Mouse (Mus musculus): ENCODE data around the gene Galnt18.

Galnt18 gene

DNA sequence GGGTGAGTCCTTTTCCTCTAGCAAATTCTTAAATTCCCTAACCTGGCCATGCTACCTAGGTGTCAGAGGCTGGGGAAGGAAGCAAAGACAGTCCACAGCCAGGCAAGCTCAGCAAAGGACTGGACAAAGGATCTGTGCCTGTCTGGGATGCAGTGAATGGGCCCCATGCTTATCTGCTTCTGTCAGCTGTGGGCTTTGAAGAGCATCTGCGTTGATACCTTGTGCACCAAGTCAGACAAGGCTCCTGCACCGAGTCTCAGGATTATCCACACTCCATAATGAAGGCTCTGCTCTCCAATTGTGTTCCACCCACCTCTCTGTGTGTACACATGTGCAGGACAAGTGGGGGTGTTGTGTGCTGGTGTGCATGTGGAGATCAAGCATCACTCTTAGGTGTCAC is 153.5 kb downstream of the Galnt18 start:
- DNase-seq = no peak

DNA sequence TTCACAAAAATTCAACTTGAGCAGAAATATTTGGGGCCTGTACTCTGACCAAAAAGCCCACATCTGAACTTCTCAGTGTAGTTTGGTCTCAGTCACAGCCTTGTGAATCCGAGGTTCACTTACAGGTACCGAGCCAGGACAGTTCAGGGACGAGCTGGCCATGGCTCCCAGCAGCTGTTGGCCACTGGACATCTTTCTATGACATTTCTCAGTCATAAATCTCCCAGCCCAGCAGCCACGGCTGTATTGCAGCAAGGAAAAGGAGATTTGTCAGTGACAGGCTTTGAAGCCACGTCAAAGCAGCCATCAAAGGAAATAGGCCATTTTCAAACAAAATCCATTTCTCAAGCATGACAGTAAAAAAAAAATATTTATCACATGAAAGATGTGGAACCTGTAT is 154.0 kb downstream of the Galnt18 start:
- no peak for DNase-seq

GRCm38 (mm10) chr7:111616231-111616937 is 163.4 kb downstream of the Galnt18 start:
- no peak for DNase-seq

DNA sequence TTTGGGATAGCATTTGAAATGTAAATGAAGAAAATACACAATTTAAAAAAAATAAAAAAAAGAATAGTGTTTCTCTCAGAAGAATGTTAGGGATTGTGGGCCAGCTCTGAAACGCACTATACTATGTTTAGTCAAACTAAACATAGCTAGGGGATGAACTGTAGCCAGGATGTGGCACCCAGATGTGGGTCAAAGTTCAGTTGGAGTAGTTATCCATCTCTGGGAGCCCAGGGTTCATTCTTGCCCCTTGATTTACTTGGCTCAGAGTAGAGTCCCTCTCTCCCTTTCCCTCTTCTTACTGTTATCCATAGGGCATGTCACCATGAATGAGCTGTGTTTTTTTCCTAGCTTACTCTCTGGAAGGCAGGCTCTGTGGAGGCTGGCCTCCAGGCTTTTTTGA is 165.3 kb downstream of the Galnt18 start:
- no peak for DNase-seq

GRCm38 (mm10) chr7:111607476-111607875 is 172.3 kb downstream of the Galnt18 start:
- no peak for DNase-seq

GRCm38 (mm10) chr7:111606091-111606490 is 173.7 kb downstream of the Galnt18 start:
- no peak for DNase-seq

- no peak for DNase-seq
Measured at GRCm38 (mm10) chr7:111605663-111606062, 174.1 kb downstream of the Galnt18 start.

- no peak for DNase-seq
Measured at GRCm38 (mm10) chr7:111604578-111605208, 175.1 kb downstream of the Galnt18 start.

GRCm38 (mm10) chr7:111603186-111603585 is 176.6 kb downstream of the Galnt18 start:
- DNase-seq = no peak

DNA sequence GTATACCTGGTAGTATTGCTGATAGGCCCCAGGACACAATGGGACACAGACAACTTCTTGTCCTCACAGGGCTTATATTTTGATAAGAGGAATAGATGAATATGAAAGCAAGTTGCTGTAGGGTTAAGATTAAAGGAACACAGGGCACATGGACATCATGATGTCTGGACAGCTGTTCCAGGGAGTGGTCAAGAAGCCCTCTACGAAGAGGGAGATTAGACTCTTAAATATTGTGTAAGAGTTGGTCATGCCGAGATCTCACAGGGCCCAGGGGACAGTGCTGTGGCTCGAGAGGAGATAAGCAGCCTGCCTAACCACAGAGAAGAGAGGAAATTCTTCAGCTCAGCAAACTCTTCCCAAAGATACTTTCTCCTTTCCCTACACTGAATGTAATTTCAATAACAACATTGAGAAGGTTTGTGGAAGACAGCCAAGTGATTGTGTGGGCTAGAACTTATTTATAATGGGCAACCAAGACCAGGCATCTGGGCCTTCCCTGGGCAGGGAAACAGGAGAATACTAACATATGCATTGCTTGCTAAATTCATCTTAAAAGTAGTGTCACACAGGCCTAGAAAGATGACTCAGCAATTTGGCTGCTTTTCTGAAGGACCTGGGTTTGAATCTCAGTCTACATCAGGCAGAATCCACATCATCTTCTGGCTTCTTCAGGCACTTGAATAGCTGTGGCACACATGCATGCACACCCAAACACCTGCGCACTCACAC is 178.3 kb downstream of the Galnt18 start:
- DNase-seq = no peak

DNA sequence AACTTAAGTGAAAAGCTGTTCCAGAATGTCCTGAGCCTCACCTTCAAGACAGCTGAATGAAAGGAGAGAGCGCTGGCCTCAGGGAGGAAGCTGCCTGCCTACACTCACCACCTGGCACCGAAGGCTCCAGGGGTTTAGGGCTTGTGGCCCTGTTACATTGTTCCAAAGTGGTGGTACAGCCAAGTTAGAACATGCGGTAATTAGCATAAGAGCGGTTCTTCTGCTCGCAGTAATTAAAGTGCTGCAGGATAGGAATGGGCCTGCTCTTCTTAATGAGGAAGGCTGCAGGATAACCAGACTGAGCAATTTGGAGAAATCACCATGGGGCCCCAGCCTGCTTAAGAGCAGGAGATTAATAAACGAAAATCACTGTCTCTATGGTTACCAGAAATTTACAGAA is 179.0 kb downstream of the Galnt18 start:
- DNase-seq = peak; percentile 40

DNA sequence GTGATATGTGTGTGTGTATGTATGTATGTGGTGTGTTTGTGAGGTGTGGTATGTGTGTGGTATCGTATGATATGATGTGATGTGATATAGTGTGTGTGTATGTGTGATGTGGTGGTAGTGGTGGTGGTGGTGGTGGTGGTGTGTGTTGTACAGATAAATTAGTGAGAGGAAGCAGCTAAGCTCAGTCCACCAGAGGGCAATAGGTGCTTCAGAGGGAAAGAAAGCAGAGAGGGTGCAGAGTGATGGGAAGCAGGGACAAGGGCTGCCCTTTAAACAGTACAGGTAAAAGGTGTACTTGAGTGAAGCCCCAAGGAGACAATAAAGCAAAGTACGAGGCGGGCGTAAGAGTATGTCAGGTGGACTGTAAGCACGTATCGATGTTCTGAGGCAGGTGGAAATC is 186.1 kb downstream of the Galnt18 start:
- no peak for DNase-seq

- peak; percentile 34 for DNase-seq
Measured at GRCm38 (mm10) chr7:111589506-111590125, 190.2 kb downstream of the Galnt18 start.

- peak; percentile 96 for DNase-seq
Measured at GRCm38 (mm10) chr7:111588291-111588781, 191.4 kb downstream of the Galnt18 start.

- DNase-seq = no peak
Measured at GRCm38 (mm10) chr7:111580547-111580946, 199.2 kb downstream of the Galnt18 start.

- no peak for DNase-seq
Measured at GRCm38 (mm10) chr7:111575096-111575495, 204.7 kb downstream of the Galnt18 start.

GRCm38 (mm10) chr7:111572336-111572735 is 207.4 kb downstream of the Galnt18 start:
- DNase-seq = no peak

- DNase-seq = no peak
Measured at GRCm38 (mm10) chr7:111566838-111567237, 212.9 kb downstream of the Galnt18 start.

DNA sequence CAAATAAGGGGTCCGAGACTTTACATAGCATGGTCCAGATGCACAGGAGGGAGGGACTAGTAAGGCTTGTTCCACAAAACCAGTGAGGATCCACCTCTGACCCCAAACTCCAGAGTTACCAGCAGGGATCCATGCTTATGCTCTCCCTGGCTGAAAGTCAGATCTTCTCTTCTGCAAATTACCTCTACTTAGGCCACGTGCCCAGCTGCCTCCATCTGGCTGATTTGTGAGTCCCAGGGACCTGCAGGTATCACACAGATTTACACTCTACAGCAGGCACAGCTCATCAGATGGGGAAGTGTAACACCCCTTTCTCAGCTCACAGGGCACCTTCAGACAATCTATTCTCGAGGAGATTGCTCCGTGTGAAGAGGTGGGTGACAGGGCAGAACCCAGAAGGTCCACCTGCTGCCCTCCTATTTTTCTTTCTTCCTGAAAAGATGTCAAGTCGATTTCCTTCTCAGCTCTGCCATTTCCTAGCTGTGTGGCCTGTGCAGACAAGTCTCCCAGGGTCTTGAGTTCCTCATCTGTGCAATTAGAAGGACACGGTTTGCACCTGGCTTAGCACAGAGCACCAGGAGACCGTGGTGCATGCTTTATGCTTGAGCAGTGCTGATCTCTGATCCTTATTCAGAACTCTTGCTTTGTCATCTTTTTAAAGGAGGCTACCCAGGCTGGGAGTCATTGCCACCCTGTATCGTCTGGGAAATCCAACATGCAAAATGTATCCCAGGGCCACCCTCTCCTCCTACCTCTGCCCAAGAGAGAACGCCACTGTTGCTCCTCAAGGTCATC is 216.3 kb downstream of the Galnt18 start:
- no peak for DNase-seq

GRCm38 (mm10) chr7:111560097-111560496 is 219.7 kb downstream of the Galnt18 start:
- DNase-seq = no peak

GRCm38 (mm10) chr7:111559011-111559410 is 220.8 kb downstream of the Galnt18 start:
- no peak for DNase-seq

GRCm38 (mm10) chr7:111550987-111551386 is 228.8 kb downstream of the Galnt18 start:
- no peak for DNase-seq
